Mouse (Mus musculus): ENCODE data around the gene Crabp2. TPM values are rescaled to one million over a fixed set of nuclear protein-coding genes. Genes with fewer than 3 reads are reported as not detected.

The Crabp2 gene
- total RNA-seq, 2 experiments from 2014 or later, result 1.2 TPM; not detected in 1

GRCm38 (mm10) chr3:87920270-87920943 is 28.1 kb upstream of the Crabp2 start:
- ATAC-seq (replicated peaks; ENCODE audit: low FRiP score, low TSS enrichment, poor library complexity, severe bottlenecking), result no peak

GRCm38 (mm10) chr3:87924996-87925395 is 23.5 kb upstream of the Crabp2 start:
- no peak for ATAC-seq (replicated peaks; ENCODE audit: low FRiP score, low TSS enrichment, poor library complexity, severe bottlenecking)

- ATAC-seq (replicated peaks; ENCODE audit: low FRiP score, low TSS enrichment, poor library complexity, severe bottlenecking), result no peak
Measured at GRCm38 (mm10) chr3:87927452-87927851, 21.0 kb upstream of the Crabp2 start.

GRCm38 (mm10) chr3:87929341-87930077 is 19.0 kb upstream of the Crabp2 start:
- ATAC-seq (replicated peaks; ENCODE audit: low FRiP score, low TSS enrichment, poor library complexity, severe bottlenecking), result peak; percentile 46

- peak; percentile 93 for ATAC-seq (replicated peaks; ENCODE audit: low FRiP score, low TSS enrichment, poor library complexity, severe bottlenecking)
Measured at GRCm38 (mm10) chr3:87930078-87930795, 18.2 kb upstream of the Crabp2 start, which contains the start of the genes Isg20l2 and Rrnad1. Isg20l2 (plus strand) TSS chr3:87930314. Rrnad1 (minus strand) TSS chr3:87930717.

- ATAC-seq (replicated peaks; ENCODE audit: low FRiP score, low TSS enrichment, poor library complexity, severe bottlenecking), result no peak
Measured at GRCm38 (mm10) chr3:87934026-87934425, 14.4 kb upstream of the Crabp2 start.

GRCm38 (mm10) chr3:87934501-87934900 is 14.0 kb upstream of the Crabp2 start:
- no peak for ATAC-seq (replicated peaks; ENCODE audit: low FRiP score, low TSS enrichment, poor library complexity, severe bottlenecking)

- ATAC-seq (replicated peaks; ENCODE audit: low FRiP score, low TSS enrichment, poor library complexity, severe bottlenecking), result no peak
Measured at GRCm38 (mm10) chr3:87935201-87935600, 13.3 kb upstream of the Crabp2 start.

- ATAC-seq (replicated peaks; ENCODE audit: low FRiP score, low TSS enrichment, poor library complexity, severe bottlenecking), result peak; percentile 49; the same call in 1 of the 2 replicates
Measured at GRCm38 (mm10) chr3:87935776-87936175, 12.7 kb upstream of the Crabp2 start.

GRCm38 (mm10) chr3:87940611-87941010 is 7.9 kb upstream of the Crabp2 start:
- ATAC-seq (replicated peaks; ENCODE audit: low FRiP score, low TSS enrichment, poor library complexity, severe bottlenecking), result no peak

GRCm38 (mm10) chr3:87942471-87942870 is 6.0 kb upstream of the Crabp2 start:
- no peak for ATAC-seq (replicated peaks; ENCODE audit: low FRiP score, low TSS enrichment, poor library complexity, severe bottlenecking)

GRCm38 (mm10) chr3:87943586-87943985 is 4.9 kb upstream of the Crabp2 start:
- no peak for ATAC-seq (replicated peaks; ENCODE audit: low FRiP score, low TSS enrichment, poor library complexity, severe bottlenecking)

- ATAC-seq (replicated peaks; ENCODE audit: low FRiP score, low TSS enrichment, poor library complexity, severe bottlenecking), result no peak
Measured at GRCm38 (mm10) chr3:87944838-87945600, 3.4 kb upstream of the Crabp2 start.

GRCm38 (mm10) chr3:87945781-87946540 is 2.5 kb upstream of the Crabp2 start:
- ATAC-seq (replicated peaks; ENCODE audit: low FRiP score, low TSS enrichment, poor library complexity, severe bottlenecking), result no peak

- no peak for ATAC-seq (replicated peaks; ENCODE audit: low FRiP score, low TSS enrichment, poor library complexity, severe bottlenecking)
Measured at GRCm38 (mm10) chr3:87946541-87946860, 2.0 kb upstream of the Crabp2 start.

GRCm38 (mm10) chr3:87947056-87947810 is 1.2 kb upstream of the Crabp2 start:
- no peak for ATAC-seq (replicated peaks; ENCODE audit: low FRiP score, low TSS enrichment, poor library complexity, severe bottlenecking)

GRCm38 (mm10) chr3:87947811-87948199 is 661 bp upstream of the Crabp2 start:
- ATAC-seq (replicated peaks; ENCODE audit: low FRiP score, low TSS enrichment, poor library complexity, severe bottlenecking), result no peak

GRCm38 (mm10) chr3:87949266-87949954 is 944 bp downstream of the Crabp2 start:
- ATAC-seq (replicated peaks; ENCODE audit: low FRiP score, low TSS enrichment, poor library complexity, severe bottlenecking), result no peak
